Mouse (Mus musculus): ENCODE data around the gene Cyb5d2. TPM values are rescaled to one million over a fixed set of nuclear protein-coding genes. Genes with fewer than 3 reads are reported as not detected.
"Not testable (repeated sequence)": the region's sequence is repeated elsewhere in the genome, so short reads cannot be mapped to it uniquely, and the experiment has no call there.

Cyb5d2 gene
- total RNA-seq, 2 experiments from 2014 or later, result 16.0 to 18.7 TPM

DNA sequence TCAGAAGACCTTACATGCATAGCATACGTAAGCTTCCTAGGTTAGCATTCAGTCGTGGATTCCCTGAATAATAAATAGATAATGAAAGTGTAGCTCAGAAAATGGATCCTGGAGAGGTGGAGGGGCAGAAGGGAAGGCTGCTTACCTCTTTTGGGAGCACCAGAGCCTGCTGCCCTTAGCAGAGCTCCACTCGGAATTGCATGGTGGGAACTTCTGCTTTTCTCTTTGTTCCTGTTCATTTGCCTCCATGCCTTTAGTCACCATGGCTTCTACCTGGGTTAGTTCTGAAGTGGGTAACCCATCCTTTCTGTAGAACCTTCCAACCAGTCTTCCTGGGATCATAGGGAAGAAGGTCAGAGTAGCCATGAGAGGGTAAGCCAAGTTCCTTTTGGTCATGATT is 13.4 kb downstream of the Cyb5d2 start:
- intact Hi-C loops (cut with DNase I), result no loop called here
- DNase-seq (ENCODE audit: low spot score), result no peak

- DNase-seq (ENCODE audit: low spot score), result no peak
- intact Hi-C loops (cut with DNase I), result no loop called here
Observed at GRCm38 (mm10) chr11:72782103-72782502, 13.8 kb downstream of the Cyb5d2 start.

- DNase-seq (ENCODE audit: low spot score), result no peak
- intact Hi-C loops (cut with DNase I), result no loop called here
Observed at GRCm38 (mm10) chr11:72778957-72779356, 17.0 kb downstream of the Cyb5d2 start.

- intact Hi-C loops (cut with DNase I); DNase-seq (ENCODE audit: low spot score): not testable (repeated sequence)
Observed at GRCm38 (mm10) chr11:72772611-72773010, 23.3 kb downstream of the Cyb5d2 start.

- intact Hi-C loops (cut with DNase I), result no loop called here
- no peak for DNase-seq (ENCODE audit: low spot score)
Observed at GRCm38 (mm10) chr11:72771461-72771860, 24.5 kb downstream of the Cyb5d2 start.

DNA sequence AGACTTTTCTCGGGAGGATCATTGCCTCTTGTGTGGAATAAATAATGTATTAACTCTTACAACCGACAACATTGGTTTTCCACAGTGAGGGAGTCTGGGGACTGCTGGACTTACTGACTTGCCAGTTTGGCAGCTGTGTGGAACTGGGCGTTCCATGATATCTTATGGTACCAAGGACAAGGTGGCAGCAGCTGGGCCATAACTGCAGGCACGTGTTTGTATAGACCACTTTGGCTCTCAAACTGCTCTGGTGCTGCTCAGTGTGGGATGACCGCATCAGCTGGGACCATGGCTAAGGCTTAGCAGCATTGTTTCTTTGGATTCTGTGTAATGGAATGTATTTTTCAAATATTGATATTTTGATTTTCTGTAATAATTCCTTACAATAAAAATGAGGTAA is 25.1 kb downstream of the Cyb5d2 start:
- no peak for DNase-seq (ENCODE audit: low spot score)
- intact Hi-C loops (cut with DNase I), result no loop called here

- intact Hi-C loops (cut with DNase I), result no loop called here
Observed at GRCm38 (mm10) chr11:72770324-72770723, 25.6 kb downstream of the Cyb5d2 start.

DNA sequence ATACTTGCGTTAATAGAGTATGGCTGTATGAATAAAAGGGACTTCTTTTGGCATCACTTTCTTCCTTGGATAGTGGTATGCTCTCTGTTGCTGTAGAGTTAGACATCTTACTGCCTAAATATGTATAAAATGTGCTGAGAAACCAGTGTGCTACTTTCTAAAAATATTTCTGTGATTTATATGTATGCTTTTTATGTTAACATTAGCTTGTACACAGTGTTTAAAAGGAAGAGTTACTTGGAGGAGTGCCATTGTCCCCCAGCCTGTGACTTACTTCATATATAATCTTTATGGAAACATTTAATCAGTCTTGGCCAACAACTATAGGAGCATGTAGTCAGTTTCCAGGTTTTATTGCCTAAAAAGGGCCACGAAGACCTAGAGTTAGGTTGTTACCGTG is 26.9 kb downstream of the Cyb5d2 start:
- DNase-seq (ENCODE audit: low spot score), result no peak
- intact Hi-C loops (cut with DNase I), result no loop called here

More at GRCm38 (mm10) chr11:72770324-72770723, 25.6 kb downstream of the Cyb5d2 start:
- DNase-seq (ENCODE audit: low spot score), result no peak

GRCm38 (mm10) chr11:72767716-72768115 is 28.2 kb downstream of the Cyb5d2 start:
- intact Hi-C loops (cut with DNase I), result no loop called here

GRCm38 (mm10) chr11:72764270-72764669 is 31.7 kb downstream of the Cyb5d2 start:
- intact Hi-C loops (cut with DNase I), result no loop called here
- no peak for DNase-seq (ENCODE audit: low spot score)

More at GRCm38 (mm10) chr11:72767716-72768115, 28.2 kb downstream of the Cyb5d2 start:
- no peak for DNase-seq (ENCODE audit: low spot score)

DNA sequence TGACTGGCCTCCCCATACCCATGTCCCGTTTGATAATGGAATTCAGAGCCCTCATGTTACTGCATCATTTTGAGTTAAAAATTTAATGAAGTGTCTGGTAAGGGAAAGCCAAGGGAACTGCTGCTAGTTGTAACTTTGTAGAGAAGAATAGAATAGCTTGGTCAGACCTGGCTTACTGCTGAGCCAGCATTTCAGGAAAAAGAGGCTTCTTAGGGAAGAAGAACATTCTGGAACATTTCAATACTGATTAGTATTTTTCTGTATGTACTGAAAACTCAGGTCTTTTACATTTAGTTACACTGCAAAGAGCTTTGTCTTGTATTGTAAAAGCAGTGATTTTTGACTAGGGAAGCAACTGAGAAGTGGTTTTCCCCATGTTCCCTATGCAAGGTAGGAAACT is 35.2 kb downstream of the Cyb5d2 start:
- DNase-seq (ENCODE audit: low spot score), result no peak
- intact Hi-C loops (cut with DNase I), result no loop called here

GRCm38 (mm10) chr11:72759581-72759980 is 36.4 kb downstream of the Cyb5d2 start:
- DNase-seq (ENCODE audit: low spot score), result no peak
- intact Hi-C loops (cut with DNase I), result no loop called here

GRCm38 (mm10) chr11:72758316-72758715 is 37.6 kb downstream of the Cyb5d2 start:
- no peak for DNase-seq (ENCODE audit: low spot score)
- intact Hi-C loops (cut with DNase I), result no loop called here

GRCm38 (mm10) chr11:72751956-72752355 is 44.0 kb downstream of the Cyb5d2 start:
- DNase-seq (ENCODE audit: low spot score), result no peak
- intact Hi-C loops (cut with DNase I), result no loop called here

GRCm38 (mm10) chr11:72739048-72739447 is 56.9 kb downstream of the Cyb5d2 start:
- DNase-seq (ENCODE audit: low spot score), result no peak
- intact Hi-C loops (cut with DNase I), result no loop called here

- intact Hi-C loops (cut with DNase I); DNase-seq (ENCODE audit: low spot score): not testable (repeated sequence)
Observed at GRCm38 (mm10) chr11:72737517-72737916, 58.4 kb downstream of the Cyb5d2 start.

DNA sequence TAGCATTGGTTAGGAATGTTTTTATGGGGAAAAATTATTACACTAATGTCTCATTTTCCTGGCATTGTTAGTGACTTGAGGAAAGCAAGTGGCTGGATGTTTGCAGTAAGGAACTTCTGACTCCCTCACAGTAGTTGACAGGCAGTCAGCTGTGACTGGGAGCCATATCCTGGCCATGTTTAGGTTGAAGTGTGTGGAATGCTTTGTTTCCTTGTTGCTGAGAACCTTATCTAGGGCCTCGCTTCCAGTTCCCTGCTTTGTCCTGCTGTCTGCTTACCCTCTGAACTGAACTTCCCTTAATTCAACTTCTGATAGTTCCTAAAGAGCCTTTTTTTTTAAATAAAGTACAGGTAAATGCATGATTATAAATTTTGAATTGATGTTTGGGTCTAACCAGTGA is 59.6 kb downstream of the Cyb5d2 start:
- intact Hi-C loops (cut with DNase I), result no loop called here
- DNase-seq (ENCODE audit: low spot score), result no peak

DNA sequence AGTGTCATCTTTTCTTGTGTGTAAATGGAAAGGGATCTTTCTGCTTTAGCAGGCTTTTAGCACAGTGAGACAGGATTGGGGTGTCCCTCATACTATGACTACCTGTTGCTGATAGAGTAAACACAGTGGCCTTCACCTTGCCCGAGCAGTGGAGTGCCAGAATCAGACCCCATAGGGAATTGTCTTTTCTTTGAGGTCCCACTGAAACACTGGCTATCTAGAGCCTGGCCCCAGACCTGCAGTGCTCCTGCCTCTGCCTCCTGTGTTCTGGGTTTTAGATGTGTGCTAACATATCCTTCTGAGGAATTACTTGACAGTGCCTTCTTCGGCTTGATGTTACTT is 60.5 kb downstream of the Cyb5d2 start:
- intact Hi-C loops (cut with DNase I), result no loop called here
- no peak for DNase-seq (ENCODE audit: low spot score)

GRCm38 (mm10) chr11:72734840-72735518 is 61.0 kb downstream of the Cyb5d2 start:
- peak; percentile 8 for DNase-seq (ENCODE audit: low spot score)
- intact Hi-C loops (cut with DNase I), result no loop called here

DNA sequence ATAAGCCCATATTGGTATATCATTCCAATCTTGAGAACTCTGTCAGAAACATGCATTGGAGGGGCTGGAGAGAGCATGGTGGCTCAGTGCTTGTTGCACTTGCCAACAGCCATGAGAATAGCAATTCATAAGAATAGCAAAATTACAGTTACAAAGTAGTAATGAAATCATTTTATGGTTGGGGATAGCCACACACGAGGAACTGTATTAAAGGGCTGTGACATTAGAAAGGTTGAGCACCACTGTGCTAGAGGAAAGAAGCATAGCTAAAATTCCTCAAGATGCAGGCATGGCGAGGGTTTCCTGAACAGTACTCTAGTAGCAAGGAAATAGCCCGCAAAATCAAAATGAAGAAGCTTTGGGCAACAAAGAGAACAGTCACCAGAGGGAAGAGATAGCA is 62.2 kb downstream of the Cyb5d2 start:
- DNase-seq (ENCODE audit: low spot score), result no peak
- intact Hi-C loops (cut with DNase I), result no loop called here

All from heart, postnatal 25 days (tissue).